Mouse (Mus musculus) left cerebral cortex, adult 11 months (tissue): ENCODE data around the gene Etv3.

Source experiments
- DNase-seq: peaks from one replicate; pipeline ENCODE4 v3.0.0; 2022; ENCODE audit warnings: low spot score

Gene Etv3

GRCm38 (mm10) chr3:87556668-87557278 lies 31.6 kb downstream of the Etv3 start:
- no peak for DNase-seq

GRCm38 (mm10) chr3:87560156-87560555 lies 34.9 kb downstream of the Etv3 start:
- no peak for DNase-seq

- DNase-seq: no peak
Observed at GRCm38 (mm10) chr3:87561434-87561833, 36.2 kb downstream of the Etv3 start.

GRCm38 (mm10) chr3:87562370-87562769 lies 37.2 kb downstream of the Etv3 start:
- DNase-seq: peak; percentile 83

DNA sequence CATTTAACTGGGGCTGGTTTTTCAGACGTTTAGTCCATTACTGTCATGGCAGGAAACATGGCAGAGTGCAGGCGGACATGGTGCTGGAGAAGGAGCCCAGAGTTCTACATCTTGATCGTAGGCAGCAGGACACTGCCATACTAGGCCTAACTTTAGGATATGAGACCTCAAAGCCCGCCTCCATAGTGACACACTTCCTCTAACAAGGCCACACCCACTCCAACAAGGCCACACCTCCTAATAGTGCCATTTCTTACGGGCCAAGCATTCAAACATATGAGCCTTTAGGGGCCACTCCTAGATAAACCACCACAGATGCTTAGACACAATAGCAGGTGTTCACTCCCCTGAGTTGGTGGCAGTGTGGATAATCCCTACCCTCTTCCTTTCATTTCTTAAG lies 38.3 kb downstream of the Etv3 start:
- DNase-seq: no peak

DNA sequence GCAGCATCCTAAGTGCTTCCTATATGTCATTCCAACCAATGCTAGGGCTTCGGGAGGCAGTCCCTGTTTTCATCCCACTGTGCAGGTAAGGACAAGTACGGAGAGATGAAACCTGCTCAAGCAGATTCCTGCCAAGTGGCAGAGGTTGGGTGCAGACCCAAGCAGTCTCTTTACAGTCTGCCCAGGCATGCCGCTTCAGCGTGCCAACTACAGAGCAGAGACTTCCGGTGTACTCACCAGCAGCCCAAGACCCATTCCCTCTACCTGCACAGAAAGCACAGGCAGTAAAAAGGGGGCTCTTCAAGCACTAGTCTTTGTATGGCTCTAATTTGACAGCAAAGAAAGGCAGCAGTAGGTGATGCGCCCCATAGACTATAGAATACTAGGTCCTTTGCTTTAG lies 40.4 kb downstream of the Etv3 start:
- DNase-seq: no peak

- peak; percentile 92 for DNase-seq
Observed at GRCm38 (mm10) chr3:87566066-87566465, 40.9 kb downstream of the Etv3 start.

- DNase-seq: no peak
Observed at GRCm38 (mm10) chr3:87567497-87567896, 42.3 kb downstream of the Etv3 start.

GRCm38 (mm10) chr3:87568681-87569080 lies 43.5 kb downstream of the Etv3 start:
- no peak for DNase-seq

DNA sequence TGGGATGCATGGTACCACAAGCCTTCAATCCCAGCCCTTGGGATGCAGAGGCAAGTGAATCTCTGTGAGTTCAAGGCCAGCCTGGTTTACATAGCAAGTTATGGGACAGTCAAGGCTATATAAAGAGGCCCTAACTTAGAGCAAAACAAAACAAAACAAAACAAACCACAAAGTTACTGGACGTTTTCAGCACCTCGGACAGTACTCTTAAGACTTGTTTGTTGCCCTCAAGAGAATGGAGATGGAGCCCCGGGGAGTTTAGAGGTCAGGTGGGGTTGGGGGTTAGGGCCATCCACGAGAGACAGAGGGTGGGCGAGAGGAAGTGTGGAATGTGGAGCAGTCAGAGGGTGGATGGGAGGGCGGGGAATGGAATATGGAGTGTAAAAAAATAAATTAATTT lies 50.6 kb downstream of the Etv3 start:
- DNase-seq: no peak

GRCm38 (mm10) chr3:87582259-87582658 lies 57.1 kb downstream of the Etv3 start:
- DNase-seq: no peak
